Mouse (Mus musculus): ENCODE results near the gene Arid5a.
A peak's percentile ranks its signal among the peaks of the same experiment; 100 is the strongest.

Arid5a gene

DNA sequence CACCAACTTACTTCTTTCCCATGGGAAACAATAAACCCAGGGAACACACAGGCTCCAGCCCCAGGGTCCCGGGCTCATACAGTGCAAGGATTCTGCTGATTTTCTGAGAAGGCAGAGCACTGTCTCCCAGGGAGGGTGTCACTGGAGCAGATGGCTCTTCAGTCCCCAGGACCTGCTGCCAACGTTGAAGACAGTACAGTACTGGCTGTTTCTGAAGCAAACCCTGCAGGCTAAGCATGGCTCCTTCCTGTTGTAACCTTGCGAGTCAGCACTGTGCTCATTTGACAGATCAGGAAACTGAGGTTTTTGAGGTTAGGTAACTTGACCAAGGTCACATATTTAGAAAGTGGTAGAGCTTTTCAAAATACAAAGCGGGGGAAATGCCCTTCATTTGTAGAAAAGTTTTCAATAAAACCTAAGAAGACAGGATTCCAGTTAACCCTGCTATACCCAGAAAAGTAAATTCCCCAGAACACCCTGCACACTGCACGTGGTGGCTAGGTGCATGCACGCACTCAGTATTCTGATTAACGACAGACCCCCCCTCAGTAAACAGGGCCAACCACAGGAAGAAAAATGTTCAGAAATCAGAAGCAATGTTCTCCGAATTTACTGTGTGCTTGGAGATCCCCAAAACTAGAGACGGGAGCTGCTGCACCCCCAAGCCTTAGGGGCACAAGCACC is 10.9 kb upstream of the Arid5a start:
- DNase-seq: no peak

DNA sequence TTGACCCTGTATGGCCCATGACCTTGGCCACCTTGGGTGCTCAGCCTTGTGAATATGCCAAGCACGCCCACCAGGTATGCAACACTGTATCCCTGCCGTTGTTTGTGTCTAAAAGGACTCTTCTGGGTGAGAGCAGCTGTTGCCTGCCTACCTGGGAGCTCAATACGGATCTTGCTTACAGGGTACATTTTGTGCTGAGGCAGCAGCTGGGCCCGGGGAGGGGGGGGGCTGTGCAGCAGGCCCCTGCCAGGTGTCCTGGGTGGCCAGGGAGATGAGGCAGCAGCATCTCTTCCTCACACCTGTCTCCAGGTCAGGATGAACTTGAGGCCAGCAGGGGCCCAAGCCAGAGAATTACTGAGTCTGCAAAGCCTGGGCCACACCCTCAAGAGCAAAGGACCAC is 9.4 kb upstream of the Arid5a start:
- no peak for DNase-seq

DNA sequence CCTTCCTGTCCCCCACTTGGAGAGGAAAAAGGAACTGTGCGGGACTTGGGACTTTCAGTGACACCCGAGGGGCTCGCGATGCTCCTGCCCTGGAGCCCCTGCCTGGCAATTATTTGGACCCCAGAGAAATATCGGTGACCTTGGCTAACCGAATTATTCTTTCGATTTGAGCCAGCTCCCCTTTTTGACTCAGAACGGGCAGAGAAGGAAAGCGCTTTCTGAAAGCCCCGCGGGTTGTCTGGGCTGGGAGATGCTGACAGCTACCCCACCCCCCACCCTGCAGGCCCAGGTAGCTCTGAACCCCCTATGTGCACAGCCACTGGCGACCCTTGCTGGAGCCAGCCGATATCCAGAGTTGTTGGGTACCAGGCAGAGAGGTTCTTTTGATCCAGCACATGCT is 8.4 kb upstream of the Arid5a start:
- no peak for DNase-seq

DNA sequence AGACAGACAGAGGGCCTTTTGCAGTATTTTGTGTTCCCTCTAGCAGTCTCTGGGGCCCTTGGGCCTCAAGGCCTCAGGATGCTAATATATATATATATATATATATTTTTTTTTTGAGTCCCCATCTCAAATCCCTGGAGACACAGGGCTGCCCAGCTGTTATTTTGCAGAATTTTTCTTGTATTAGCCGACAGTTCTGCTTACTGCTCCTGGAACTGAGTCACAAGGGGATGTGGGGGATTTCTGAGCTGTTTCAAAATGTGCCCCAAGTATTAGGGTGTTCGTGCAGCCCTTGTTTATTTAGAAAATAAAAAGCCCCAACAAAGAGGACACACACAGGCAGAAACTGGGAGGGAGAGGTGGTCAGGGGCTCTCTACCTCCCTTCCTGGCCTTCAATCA is 7.9 kb upstream of the Arid5a start:
- no peak for DNase-seq

DNA sequence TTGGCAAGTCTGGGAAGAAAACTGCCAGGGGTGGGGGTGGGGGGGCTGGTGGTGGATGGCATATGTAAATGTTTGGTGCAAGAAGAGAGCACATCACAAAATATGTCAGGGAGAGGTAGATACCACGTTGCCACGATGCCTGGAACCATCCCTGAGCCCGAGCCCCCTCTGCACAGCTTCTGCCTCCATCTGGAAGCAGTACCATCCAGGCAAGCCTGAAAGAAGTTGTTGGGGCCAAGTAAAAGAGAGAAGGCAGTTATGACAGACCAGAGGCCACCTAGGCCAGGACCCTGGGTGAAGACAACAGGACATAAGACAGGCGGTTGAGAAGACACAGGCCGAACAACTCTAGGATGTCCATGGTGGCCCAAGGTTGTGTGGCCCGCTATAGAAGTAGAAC is 7.0 kb upstream of the Arid5a start:
- no peak for DNase-seq

DNA sequence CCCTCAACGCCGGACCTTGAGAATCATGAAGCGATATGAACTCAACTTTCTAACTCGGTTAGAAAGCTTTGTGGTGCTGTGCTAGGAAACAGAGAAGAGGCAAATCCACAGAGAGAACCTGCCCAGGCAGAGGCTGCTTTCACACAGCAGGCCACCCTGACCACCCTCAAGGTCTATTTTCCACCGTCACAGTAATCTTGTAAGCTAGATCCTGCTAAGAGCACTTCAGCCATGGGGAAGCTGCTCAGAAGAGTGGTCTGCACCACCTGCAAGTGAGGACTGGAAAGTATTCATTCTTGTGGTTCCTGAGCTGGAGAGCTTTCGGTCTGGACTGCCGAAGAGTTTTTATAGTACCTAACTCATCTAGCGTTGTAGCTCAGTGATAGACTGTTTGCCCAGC is 5.3 kb upstream of the Arid5a start:
- DNase-seq: no peak

DNA sequence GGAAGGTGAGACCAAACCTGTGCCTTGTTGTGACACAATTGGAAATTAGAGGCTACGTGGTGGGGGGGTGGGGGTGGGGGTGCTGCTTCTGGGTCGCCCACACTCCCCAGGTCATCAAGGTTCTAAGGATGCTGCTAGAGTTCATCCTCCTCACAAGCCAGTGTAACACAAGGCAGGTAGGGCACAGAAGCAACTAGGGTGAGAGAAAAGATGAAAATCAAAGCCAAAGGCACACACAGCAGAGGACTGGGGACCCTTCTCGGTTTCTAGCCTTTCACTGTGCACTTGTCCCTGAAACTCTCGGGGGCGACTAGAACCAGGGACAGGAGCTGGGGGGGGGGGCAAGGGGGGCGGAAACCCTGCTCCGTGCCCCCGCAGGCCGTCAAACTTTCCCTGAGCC is 4.6 kb upstream of the Arid5a start:
- DNase-seq: no peak

DNA sequence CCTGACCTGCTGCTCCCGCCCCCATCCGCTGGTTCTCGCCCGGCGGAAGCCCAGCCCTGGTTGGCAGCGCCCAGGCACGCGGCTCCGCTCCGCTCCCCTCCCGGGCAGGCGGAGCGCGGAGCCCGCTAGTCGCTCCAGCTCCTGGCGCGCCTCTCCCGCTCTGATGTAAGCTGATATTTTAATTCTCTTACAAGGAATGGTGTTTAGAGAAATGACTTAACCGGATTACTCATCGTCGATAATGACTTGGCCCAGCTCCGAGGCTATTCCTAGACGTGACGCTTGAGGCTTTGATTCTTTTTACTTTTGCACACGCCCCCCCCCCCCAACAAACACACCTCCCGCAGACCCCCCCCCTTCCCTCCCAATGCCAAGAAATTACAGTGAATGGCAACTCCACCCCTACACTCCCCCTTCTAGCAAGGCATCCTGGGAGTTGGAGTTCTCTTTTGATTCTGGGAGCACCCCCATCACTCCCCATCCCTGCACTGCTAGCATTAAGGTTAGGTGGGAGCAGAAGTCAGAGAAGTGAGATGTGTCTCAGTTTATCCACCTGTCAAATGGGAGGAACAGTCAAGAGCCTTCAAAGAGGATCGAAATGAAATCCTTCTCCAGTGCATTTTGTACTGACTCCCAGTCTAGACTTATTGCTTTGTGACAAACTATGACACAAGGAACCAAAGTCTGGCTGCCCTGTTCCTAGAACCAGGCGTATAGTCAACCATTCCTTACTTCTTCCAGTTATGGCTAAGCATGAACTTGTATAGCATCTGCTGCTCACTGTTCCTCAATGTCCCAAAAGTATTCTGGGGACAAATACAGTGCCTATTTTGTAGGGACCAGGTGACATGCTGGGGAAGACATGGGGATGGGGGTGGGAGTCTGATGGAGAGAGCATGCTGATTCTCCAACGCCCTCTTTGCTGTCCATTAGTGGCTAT is 3.9 kb upstream of the Arid5a start:
- DNase-seq: peak; percentile 12

DNA sequence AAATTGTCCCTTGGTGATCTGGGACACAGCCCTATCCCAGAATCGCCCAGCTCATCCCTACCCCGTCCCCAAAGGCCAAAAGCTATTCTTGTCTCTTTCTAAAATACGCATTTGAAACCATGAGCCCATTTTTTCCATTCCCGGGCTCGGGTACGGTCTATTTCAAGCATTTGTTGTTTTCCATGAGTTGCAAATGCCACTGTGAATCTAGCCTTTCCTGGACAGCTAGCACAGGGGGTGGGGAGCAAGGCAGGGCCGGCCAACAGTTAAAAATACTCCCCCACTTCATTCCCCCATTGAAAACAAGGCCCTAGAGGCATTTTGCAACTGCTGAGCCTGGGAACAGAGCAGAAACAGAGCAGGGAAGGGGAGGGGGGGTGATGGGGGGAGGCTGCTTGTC is 2.8 kb upstream of the Arid5a start:
- no peak for DNase-seq

DNA sequence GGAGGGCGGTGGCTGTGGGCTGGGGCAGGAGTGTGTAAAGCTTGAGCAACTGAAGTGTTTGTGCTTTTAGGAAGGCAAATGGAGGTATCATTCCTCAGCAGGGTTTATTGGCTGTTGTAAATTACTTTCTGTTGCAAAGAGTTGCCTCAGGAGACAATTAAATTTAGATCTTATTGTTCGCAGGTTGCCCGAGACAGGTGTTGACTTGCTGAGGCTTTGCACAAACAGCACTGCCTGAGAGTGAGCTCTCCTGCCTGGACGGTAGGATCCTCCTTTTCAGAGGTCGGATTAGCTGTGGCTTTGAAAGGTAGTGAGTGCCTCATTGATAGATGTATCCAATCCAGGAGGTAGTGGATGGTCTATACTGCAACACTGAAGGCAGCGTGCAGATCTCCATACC is 1.4 kb upstream of the Arid5a start:
- DNase-seq: no peak

DNA sequence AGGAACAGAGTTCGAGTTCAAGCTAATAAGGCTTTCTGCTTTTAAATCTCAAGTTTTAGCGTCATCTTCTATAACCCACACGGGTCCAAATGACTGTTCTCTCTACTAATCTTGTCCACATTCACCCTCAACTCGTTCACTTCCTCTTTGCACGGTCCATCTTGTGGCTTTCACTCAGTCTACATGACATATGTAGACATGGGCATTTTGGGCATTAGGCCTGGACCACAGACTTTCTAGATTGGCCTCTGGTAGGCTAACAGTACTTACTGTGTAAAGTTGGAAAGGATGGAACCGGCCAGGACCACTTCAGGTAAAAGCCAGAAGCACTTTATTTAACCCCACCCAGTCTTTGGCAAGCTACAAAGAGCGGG is 425 bp upstream of the Arid5a start:
- no peak for DNase-seq

DNA sequence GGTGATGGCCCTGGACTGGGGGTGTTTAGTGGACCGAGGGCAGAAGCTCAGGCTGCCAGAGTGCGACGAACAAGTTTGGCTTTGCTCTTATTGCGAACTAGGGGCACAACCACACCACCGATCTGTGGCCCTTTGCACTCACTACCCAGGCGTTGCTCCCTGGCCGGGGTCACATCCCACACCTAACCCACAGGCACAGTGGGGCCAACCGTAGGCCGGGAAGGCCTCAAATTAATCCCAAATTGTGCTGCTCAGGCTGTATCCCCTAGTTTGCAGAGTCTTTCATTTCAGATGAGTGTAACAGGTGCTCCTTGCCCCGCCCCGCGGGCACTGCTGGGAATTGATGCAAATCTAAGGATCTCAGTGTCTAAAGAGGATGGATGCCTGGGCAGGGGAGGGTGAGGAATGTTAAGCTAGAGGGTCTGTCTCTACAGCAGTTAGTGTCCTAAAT is 943 bp downstream of the Arid5a start:
- DNase-seq: peak; percentile 19

DNA sequence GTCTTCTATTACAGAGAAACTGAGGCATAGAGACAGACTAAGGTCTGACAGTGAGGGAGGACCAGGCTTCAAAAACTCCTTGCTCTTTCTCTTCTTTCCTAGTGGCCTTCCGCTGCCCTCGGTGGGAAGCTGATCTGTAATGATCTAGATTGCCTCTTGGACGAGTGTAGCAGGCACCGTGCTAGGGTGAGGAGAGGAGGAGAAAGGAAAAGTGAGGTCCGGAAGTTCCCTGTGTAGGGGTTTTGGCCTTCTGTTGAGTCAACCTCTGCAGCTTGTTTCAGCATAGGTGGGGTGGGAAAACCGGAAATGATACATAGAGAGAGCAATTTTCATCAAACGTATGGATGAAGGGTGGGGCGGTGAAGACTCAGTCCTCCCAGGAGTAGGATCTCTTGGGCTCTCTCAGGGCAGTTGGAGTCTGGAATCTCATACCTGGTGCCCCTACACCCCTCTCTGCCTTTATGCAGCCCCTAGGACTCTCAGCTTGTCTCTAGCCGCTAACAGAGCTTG is 1.5 kb downstream of the Arid5a start:
- no peak for DNase-seq

DNA sequence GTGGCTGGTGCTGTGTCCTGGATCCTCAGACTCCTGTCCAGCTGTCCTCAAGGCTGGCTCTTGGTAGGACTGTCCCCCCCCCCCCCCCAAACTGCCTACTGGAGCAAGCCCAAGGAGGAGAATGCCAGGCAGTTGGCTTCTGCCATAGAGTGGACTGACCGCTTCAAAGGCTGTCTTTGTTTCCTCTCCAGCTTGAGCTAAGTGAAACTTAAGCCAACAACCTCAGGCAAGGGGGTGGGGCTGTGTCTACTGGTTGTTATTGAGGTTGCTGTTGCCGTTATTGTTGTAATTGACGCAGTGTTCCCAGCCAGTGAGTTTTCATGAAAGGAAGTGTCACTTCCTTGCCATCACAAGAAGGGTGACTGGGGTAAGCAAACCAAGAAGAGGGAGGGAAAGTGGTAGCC is 2.0 kb downstream of the Arid5a start:
- no peak for DNase-seq

DNA sequence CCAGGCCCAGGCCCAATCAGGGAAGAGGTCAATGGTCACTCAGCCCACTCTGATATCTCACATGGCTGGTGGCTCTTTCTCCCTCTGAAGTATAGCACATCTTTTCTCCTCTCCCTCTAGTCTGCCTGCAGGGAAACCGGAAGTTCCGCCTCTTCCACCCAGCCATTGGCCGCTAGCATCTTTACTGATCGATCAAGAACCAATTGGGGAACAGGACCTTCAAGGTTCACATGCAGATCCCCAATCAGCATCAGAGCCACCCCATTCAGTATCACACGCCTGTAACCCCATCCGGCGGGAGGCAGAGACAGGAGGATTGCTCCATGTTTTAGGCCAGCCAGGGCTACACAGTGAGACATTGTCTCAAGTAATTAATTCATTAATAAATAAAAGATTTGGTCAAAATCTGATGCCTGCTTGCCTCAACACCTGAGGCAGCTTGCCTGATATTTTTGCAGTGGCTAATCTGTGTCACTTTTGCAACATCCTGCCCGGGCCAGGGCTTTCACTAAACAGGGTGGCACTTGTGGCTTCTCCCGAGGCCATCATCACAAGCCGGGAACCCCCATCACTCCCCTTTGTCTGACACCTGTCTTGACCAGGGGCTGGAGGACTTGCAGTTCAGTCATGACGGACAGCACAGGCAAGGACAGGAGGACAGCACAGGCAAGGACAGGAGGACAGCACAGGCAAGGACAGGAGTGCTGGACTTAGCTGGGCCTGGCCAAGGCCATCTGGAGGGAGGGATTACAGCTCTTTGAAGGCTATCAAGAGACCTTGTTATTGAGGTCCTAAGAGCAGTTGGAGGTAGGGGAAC is 7.6 kb downstream of the Arid5a start:
- DNase-seq: peak; percentile 29

DNA sequence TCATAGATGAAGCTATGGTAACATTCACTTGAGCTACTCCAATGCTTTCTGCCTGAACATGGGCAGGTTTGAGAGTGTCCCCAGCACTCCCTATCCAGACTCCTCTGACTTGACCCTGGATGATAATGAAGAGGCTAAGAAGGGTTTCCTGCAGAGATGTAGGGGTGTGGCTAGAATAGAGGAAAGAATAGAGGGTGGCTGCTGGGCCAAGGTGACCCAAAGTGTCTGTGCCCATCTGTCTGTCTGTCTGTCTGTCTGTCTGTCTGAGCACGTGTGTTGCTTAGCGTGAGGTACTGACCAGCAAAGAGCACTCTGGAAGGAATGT is 8.2 kb downstream of the Arid5a start:
- no peak for DNase-seq

DNA sequence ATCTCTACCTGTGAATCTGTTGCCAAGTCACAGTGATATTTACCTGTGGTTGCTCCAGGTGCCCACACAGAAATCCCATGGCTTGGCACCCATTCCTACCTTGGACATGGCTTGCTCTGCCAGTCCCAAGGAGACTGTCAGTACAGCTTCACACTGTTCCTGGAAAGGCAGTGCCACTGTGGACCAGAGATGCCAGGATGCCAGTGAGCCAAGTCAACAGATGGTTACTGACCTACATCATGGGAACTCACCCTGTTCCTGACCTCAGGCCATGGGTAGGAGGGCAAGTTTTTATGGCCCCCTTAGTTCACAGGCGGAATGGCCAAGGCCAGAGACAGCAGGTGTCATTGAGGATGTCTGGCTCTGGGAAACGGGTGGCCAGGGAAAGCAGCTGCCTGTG is 13.6 kb downstream of the Arid5a start:
- no peak for DNase-seq

DNA sequence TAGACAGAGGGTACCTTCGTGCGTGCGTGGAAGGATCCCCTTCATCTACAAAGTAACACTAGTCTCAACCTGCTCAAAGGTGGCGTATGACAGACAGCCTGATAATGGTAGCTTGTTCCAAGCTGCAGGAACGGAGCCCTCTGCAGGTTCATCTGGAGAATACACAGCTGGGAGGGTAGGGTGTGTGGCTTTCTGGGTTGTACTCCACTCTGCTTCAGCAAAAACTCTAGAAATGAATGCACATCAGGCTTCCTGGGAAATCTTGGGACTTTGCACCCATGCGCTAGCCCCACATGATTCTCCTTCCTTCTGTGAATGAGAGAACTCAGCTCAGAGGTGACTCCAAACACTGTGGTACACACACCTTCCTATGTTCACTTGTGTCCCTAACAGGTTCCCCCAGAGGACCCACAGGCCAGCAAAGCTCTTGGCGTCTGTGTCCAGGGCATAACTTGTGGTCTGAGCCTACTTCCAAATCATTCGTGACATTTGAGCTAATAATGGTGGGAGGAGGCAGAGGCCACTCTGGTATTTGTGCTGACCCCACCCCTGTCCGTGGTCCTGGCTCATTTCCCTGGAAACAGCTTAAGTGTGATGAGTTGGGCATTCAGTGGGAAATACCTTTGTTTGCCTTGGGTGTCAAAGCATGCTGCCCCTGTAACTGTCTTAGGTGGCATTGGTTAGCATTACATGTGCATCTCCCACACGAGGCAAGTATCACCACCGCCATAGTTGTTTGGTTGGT is 14.5 kb downstream of the Arid5a start:
- DNase-seq: no peak

DNA sequence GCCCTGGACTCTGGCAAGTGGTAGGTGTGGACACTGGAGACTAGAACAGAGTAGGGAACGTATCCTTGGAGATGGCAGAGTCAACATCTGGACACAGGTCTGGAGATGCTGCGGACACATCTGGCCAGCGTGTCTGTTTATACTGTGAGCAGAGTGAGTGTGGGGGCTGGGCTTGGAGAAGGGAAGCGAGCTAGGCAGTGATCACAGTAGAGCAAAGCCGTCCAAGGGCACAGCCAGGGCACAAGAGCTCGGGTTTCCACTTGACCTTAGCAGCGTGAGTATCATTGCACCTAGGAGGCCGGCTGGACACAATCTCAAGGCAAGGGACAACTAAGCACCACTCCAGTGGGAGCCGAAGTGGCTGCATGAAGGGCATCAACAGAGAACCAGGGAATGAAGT is 15.5 kb downstream of the Arid5a start:
- DNase-seq: no peak

DNA sequence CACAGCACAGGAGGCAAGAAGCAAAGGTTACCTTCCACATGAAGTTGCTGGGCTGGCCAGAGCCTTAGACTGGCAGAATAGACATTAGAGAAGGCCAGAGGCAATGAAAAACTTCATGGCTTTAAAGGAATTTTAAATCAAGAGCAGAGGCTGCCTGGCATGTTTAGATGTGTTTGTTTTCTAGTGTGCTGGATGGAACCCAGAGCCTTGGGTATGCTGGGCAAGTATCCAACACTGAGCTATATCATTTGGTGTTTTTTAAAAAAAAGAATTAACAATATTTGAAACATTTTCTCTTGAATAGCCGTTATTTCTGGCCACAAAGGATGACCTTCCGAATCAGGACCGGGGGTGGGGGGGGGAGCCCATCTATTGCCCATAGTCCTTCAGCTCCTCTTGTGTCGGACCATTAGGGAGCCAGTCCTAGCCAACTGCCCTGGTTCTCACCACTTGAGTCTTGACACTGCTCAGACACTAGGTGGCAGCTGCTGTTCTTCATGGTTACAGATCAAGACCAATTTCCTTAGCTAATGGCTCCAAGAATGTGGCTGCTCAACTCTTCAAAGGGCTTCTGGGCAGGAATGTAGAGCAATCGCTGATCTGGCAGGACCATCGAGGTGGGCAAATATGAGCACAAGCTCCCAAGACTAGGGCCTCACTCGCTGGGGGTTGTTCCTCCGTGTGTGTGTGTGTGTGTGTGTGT is 16.4 kb downstream of the Arid5a start:
- peak; percentile 39 for DNase-seq

DNA sequence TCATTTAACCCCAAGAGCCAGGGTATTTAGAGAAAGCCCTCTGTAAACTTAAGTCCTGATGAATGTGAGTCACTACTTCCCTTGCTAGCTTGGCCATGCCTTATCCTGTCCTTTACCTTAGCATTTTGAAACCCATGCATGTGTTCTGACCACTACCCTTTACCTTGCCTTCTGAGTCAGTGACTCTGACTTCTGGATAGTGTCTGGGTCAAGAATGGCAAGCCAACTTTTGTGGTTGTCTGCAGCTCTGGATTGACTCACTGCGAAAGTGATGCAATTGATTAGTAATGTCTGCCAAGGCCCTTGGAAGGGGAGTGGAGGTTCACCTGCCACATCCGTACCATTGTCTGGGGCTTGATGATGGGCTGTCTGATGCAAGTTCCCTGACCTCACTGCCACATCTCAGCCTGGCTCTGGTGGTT is 18.4 kb downstream of the Arid5a start:
- DNase-seq: no peak

DNA sequence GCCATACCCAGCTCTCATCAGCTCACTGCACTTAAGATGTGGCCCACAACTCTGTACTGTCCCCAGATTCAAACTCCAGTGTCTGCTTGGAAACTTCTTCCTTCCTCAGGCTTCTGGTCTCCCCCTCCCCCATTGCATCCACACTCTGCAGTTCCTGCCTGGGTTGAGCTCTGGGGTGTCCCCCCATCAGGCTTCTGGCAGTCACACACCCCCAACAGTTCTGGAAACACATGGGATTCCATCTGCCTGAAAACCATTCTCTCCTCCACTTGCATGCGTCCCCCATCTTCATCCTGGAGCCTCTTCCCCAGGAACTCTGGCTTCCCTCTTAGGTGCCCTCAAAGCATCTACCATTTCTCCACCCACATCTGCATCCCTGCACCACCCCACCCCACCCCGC is 19.3 kb downstream of the Arid5a start:
- no peak for DNase-seq
